Mouse (Mus musculus): ENCODE measurements around the gene Lcmt2. TPM values are rescaled to one million over a fixed set of nuclear protein-coding genes. Genes with fewer than 3 reads are reported as not detected.

Lcmt2 gene
- polyA plus RNA-seq (2011; ENCODE audit: insufficient read depth, insufficient read length, low replicate concordance, missing spikeins), result 1.3 and 5.4 TPM in 2 replicates

DNA sequence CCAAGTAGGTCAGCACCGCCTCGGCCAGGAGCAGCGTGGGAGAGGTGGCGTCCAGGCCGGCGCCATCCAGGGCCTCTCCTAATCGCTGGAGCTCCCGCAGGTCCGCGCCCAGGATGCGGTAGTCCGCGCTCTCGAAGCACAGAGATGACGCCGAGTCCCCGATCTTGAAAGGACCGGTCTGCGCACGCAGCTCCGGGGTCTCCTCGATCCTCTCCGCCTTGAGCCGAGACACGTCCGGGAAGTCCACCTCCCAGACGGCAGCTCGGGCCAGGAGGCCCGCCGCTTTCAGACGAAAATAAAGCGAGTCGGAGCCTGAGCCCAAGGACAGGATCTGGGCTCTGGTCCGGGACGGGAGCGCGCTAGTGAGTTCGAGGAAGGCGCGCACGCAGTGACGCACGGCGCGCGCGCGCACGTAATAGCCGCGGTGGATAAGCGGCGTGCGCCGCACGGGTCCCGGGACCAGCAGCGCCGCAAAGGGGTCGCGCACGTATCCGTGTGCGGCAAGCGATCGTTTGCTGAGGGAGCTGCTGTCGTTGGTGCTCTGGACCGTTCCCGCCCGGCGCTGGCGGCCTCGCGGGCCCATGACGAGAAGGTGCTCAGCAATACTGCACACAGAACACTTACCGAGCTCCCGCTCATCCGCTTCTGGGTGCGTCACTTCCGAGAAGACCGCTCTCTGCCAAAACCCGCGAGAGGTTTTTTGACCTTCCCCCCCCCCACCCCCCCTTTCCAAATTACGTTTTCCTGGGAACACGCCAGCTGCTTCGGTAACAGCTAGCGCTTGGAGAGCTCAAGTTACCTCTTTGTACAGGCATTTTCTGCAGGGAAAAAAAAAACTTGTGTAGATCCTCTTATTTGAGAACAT is at the start of gene Lcmt2, which contains the start of gene Adal:
Gene Lcmt2, minus strand, starts transcription at position 636 of the 865 bp plus-strand sequence.
Gene Adal, plus strand, starts transcription at position 411 of the 865 bp plus-strand sequence.
- peak within 1 kb of the TSS; percentile 99 for H3K4me3 ChIP-seq (replicated peaks; ENCODE audit: control insufficient read depth, low read depth, low read length)
- peak within 1 kb of the TSS; percentile 97 for H3K27ac ChIP-seq (ENCODE audit: control insufficient read depth, insufficient read depth, low read depth, low read length, poor library complexity)
- WGBS, result under 1% methylated on average over 87 of the region's 87 CpGs
- peaks cover 3% of the 10 kb centered on the region; the same call in 1 of the 2 replicates for H3K4me1 ChIP-seq (ENCODE audit: control insufficient read depth, insufficient read depth, low read length)
- TF ChIP-seq POLR2A (IDR thresholded peaks at IDR 0.05; ENCODE audit: borderline replicate concordance, control insufficient read depth, low read depth, low read length) (peak; percentile 60; the same call in 1 of the 2 replicates), CTCF (IDR thresholded peaks at IDR 0.05; ENCODE audit: control insufficient read depth, insufficient read depth, low read length) (no peak)

DNA sequence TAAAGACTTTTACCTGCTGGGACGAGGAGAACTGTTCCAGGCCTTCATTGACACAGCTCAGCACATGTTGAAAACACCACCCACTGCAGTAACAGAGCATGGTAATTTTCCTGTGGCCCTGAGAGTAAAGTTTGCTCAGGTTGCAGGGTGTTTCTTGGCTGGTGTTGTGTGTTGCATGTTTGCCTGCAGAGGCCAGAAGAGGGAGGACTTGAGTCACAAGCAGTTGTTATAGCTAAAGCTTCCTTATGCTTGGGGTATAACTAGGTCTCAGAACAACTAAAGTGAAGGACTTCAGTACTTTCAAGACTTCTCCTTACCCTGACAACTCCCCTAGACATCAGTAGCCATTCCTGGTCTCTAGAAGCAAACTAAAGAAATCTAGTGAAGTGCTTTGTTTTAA is 48.1 kb upstream of the Lcmt2 start:
- 77% methylated on average over 1 of the region's 1 CpGs for WGBS
- H3K27ac ChIP-seq (ENCODE audit: control insufficient read depth, insufficient read depth, low read depth, low read length, poor library complexity), result no peak overlapping the region
- H3K4me3 ChIP-seq (replicated peaks; ENCODE audit: control insufficient read depth, low read depth, low read length), result no peak overlapping the region
- TF ChIP-seq CTCF (IDR thresholded peaks at IDR 0.05; ENCODE audit: control insufficient read depth, insufficient read depth, low read length), result no peak
- TF ChIP-seq POLR2A (IDR thresholded peaks at IDR 0.05; ENCODE audit: borderline replicate concordance, control insufficient read depth, low read depth, low read length), result no peak
- H3K4me1 ChIP-seq (ENCODE audit: control insufficient read depth, insufficient read depth, low read length), result no peaks in the 10 kb centered on the region

DNA sequence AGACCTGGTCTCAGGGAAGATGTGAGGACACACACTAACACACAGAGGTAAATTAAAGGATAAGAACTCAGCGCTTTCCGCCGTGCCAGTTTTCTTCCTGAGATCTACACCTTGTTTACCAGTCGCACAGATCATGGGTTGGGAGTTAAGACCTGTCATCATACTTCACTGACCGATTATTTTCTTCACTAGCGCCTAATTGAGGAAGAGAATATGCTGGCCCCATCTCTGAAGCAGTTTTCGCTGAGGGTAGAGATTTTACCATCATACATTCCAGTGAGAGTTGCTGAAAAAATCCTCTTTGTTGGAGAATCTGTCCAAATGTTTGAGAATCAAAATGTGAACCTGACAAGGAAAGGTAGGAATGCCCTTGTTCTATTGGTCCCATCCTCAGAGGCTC is 43.7 kb upstream of the Lcmt2 start:
- TF ChIP-seq POLR2A (IDR thresholded peaks at IDR 0.05; ENCODE audit: borderline replicate concordance, control insufficient read depth, low read depth, low read length) (no peak), CTCF (IDR thresholded peaks at IDR 0.05; ENCODE audit: control insufficient read depth, insufficient read depth, low read length) (no peak)
- no peaks in the 10 kb centered on the region for H3K4me1 ChIP-seq (ENCODE audit: control insufficient read depth, insufficient read depth, low read length)
- H3K4me3 ChIP-seq (replicated peaks; ENCODE audit: control insufficient read depth, low read depth, low read length), result no peak overlapping the region
- no peak overlapping the region for H3K27ac ChIP-seq (ENCODE audit: control insufficient read depth, insufficient read depth, low read depth, low read length, poor library complexity)
- WGBS, result 94% methylated on average over 7 of the region's 7 CpGs

DNA sequence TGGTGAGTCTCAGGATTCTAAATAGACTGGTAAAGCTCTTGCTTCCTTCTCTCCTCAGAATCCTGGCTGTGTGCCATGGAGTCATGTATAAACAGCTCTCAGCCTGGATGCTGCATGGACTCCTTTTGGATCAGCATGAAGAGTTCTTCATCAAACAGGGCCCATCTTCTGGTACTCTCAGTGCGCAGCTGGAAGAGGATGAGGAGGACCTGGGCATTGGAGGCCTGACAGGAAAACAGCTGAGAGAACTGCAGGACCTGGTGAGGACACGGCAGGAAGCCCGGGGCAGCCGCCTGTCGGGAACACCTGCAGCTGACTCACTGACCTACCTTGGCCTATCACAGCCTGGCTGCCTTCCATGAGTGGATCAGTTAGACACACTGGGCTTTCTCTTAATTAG is 43.0 kb upstream of the Lcmt2 start:
- no peak overlapping the region for H3K27ac ChIP-seq (ENCODE audit: control insufficient read depth, insufficient read depth, low read depth, low read length, poor library complexity)
- no peak overlapping the region for H3K4me3 ChIP-seq (replicated peaks; ENCODE audit: control insufficient read depth, low read depth, low read length)
- TF ChIP-seq POLR2A (IDR thresholded peaks at IDR 0.05; ENCODE audit: borderline replicate concordance, control insufficient read depth, low read depth, low read length) (no peak), CTCF (IDR thresholded peaks at IDR 0.05; ENCODE audit: control insufficient read depth, insufficient read depth, low read length) (no peak)
- no peaks in the 10 kb centered on the region for H3K4me1 ChIP-seq (ENCODE audit: control insufficient read depth, insufficient read depth, low read length)
- 92% methylated on average over 5 of the region's 5 CpGs for WGBS

DNA sequence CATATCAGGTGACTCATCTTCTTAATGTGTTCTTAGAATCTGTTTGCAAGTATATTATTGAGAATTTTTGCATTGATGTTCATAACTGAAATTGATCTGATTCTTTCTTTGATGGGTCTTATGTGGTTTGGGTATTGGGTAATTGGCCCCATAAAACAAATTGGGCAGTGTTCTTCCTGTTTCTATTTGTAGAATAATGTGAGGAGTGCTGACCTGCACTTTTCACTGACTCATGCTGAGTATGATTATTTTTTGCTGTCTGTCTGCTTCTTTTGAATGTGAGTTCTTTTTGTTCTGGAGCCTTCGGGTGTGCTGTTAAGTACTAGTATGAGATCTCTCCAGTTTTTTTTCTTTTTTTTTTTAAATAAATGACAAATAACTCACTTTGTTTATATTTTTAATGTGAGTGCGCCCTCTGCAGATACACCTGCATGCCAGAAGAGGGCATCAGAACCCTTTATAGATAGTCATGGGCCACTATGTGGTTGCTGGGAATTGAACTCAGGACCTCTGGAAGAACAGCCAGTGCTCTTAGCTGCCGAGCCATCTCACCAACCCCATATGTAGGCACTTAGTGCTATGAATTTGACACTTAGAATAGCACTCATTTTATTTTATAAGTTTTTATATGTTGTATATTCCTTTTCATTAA is 38.5 kb upstream of the Lcmt2 start:
- no peak overlapping the region for H3K27ac ChIP-seq (ENCODE audit: control insufficient read depth, insufficient read depth, low read depth, low read length, poor library complexity)
- no peaks in the 10 kb centered on the region for H3K4me1 ChIP-seq (ENCODE audit: control insufficient read depth, insufficient read depth, low read length)
- TF ChIP-seq CTCF (IDR thresholded peaks at IDR 0.05; ENCODE audit: control insufficient read depth, insufficient read depth, low read length), result no peak
- TF ChIP-seq POLR2A (IDR thresholded peaks at IDR 0.05; ENCODE audit: borderline replicate concordance, control insufficient read depth, low read depth, low read length), result no peak
- no peak overlapping the region for H3K4me3 ChIP-seq (replicated peaks; ENCODE audit: control insufficient read depth, low read depth, low read length)
- 77% methylated on average over 3 of the region's 3 CpGs for WGBS

DNA sequence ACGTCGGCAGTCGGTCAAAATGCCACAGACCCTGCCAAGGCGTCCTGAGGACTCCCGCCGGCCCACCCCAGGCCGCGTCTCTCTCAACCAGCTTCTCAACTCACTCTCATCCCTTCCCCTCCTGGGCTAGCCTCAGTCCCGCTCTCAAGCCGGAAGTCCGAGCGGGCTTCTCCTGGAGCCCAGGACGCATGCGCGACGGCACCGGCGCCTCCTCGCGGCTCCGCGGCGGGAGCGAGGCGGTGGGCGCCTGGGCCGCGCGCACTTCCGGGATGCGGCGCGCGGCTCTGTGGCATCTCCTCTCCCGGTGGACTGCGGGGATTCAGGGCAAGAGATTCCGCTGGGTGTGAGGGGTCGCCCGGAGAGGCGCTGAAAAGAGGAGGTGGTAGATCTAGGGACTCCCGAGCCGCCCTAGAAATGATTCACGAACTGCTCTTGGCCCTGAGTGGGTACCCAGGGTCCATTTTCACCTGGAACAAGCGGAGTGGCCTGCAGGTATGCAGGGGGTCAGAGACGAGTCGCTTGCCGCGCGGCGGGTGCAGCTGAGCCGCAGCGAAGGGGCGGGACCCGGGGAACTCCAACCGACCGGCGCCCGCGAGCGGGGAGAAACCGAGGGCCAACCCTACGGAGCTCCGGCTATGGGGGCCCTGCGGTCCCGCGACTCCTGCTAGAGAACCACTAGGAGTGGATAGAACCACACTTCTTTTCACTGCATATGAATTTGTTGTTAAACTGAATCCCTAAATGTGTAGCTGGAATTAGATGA is 30.7 kb upstream of the Lcmt2 start, which contains the start of gene Zscan29:
Gene Zscan29, minus strand, starts transcription at position 146 of the 763 bp plus-strand sequence.
- Histone ChIP-seq H3K4me1 (ENCODE audit: control insufficient read depth, insufficient read depth, low read length) (peaks cover 3% of the 10 kb centered on the region; the same call in 1 of the 2 replicates), H3K27ac (ENCODE audit: control insufficient read depth, insufficient read depth, low read depth, low read length, poor library complexity) (peak within 1 kb of the TSS; percentile 95), H3K4me3 (replicated peaks; ENCODE audit: control insufficient read depth, low read depth, low read length) (peak within 1 kb of the TSS; percentile 82)
- TF ChIP-seq CTCF (IDR thresholded peaks at IDR 0.05; ENCODE audit: control insufficient read depth, insufficient read depth, low read length), result no peak
- TF ChIP-seq POLR2A (IDR thresholded peaks at IDR 0.05; ENCODE audit: borderline replicate concordance, control insufficient read depth, low read depth, low read length), result peak; percentile 91
- under 1% methylated on average over 66 of the region's 66 CpGs for WGBS

DNA sequence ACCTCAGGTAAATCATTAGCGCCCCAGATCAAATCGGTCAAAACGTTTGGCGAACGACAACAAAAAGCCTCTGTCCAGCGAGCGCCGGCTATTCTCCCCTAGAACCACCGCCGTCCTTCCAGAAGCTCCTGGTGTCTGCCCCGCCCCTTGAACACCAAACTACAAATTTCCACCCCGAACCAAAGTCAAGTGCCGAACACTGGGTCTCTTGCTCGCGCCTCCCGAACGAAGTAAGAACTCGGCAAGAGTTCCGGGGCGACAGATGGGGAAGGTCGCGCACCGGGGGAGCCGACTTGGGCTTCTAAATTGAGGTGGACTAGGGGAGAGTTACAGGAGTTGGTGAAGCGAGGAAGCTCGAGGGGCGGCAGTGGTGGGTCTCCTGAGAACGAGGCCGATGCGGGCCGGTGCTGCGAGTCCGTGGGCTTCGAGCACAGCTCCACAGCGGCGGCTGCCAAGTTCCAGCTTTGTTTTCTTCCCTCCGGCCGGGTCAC is 30.1 kb upstream of the Lcmt2 start, which contains the start of gene Tubgcp4:
Gene Tubgcp4, plus strand, starts transcription at position 174 of the 491 bp plus-strand sequence.
- WGBS, result under 1% methylated on average over 38 of the region's 38 CpGs

More for the DNA sequence above, 30.1 kb upstream of the Lcmt2 start, which contains the start of gene Tubgcp4:
- H3K4me3 ChIP-seq (replicated peaks; ENCODE audit: control insufficient read depth, low read depth, low read length), result peak within 1 kb of the TSS; percentile 82
- H3K4me1 ChIP-seq (ENCODE audit: control insufficient read depth, insufficient read depth, low read length), result peaks cover 3% of the 10 kb centered on the region; the same call in 1 of the 2 replicates
- peak within 1 kb of the TSS; percentile 95 for H3K27ac ChIP-seq (ENCODE audit: control insufficient read depth, insufficient read depth, low read depth, low read length, poor library complexity)
- TF ChIP-seq POLR2A (IDR thresholded peaks at IDR 0.05; ENCODE audit: borderline replicate concordance, control insufficient read depth, low read depth, low read length) (no peak), CTCF (IDR thresholded peaks at IDR 0.05; ENCODE audit: control insufficient read depth, insufficient read depth, low read length) (no peak)
